Mouse (Mus musculus) spleen, postnatal 14 days (tissue): ENCODE data around the gene Irx6.

Experiments
- DNase-seq, 2 experiments: peaks; one replicate each; pipeline ENCODE4 v3.0.0; 2021 to 2022; ENCODE audit warnings: low spot score in 2 of 2

The Irx6 gene

DNA sequence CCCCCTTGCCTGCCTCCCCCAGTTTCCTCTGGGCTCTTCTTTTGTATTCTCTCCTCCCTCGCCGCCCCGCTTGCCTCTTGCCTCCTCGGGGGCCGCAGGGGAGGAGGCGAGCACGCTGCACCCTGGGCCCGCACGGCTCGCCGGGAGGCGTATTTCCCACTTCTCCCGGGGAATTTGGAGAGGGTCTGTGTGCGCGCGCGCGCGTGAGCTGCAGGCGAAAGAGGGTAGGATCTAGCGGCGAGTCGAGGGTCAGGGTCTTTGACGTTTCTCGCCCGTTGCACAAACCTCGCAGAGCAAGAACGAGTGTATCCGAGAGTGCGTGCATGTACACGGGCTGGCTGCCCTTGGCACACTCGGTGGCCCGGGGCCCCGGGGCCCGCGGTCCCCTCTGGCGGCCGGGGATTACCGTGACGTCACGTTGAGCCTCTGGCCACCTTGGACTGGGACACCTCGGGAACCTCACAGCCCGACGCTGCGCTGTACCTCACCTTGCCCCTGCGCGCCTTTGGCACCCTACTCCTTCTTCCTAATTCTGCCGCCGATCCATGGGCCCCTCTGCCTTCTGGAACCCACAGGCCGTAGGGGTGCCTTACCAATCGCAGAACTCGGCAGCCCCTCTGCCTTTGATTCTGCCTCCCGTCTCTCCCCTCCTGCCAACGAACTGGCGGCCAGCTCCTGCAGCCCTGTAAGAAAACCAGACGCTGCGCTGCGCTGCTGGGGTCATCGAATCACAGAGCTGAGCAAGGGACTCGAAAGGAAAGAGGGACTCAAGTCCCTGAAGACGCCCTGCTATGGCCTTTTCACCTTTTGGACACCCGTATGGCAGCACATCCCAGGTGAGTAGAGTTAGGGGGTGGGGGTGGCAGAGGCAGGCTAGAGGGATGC, at the start of gene Irx6:
Gene Irx6 (plus strand): TSS at position 45 of the 885 bp plus-strand sequence.
- DNase-seq, result no peak

DNA sequence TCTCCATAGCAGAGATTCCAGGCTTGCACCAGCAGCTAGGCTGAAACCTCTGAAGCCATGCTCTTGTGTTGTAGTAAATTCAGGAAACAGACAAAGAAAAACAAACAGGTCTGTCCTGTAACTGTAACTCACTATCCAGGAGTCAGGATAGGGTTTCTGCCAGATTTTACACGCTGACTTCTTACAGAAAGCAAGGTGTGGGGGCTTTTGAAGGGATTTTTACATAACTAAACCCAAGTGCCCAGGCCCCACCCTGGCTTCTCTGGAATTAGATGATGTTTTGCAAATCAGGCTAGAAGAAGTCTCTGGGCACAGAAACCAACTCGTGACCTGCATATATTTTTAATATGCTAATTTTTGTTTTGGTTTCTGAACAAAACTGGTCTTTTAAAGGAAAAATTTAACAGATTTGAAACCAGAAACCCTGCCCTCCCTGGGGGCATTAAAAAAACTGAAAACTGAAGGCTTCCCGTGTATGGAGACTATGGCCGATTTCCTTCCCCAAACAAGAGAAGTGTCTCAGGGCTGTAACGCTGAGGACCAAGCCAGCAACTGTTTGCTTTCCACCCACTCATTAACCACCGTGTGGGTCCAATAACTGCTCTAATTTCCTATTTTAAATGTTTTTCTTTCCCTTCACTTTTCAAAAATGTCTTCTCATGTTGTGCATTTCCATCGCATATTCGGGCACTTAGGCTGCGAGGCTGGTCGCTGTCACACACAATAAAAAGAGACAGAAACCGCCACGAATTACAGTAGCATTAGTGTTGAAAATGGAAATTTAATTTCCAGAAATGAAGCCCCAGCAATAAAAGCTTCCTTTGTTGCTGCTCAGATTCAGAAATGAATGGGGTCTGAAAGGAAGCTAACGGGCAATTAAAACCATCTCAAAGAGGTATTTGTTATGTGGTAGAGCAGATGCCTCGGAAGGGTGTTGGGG, 45.1 kb upstream of the Irx6 start:
- DNase-seq, result no peak

DNA sequence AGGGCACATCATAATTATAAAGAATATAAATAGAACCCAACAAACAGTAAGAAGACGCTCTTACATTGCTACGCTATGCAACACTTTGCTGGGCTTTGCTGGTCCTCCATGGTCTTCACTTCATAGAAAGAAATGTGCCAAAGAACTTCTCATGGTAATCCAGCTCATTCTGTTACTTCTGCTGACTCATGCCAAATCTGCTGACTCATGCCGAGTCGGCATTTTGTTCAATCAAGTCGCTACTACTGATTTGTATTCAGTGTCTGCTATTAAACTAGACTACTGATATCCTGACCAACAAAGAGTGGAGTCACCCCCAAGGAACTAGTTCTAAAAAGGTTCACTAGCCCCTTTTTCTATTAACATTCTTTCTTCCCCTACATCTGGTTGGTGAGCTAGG, 40.9 kb upstream of the Irx6 start:
- DNase-seq, result no peak

DNA sequence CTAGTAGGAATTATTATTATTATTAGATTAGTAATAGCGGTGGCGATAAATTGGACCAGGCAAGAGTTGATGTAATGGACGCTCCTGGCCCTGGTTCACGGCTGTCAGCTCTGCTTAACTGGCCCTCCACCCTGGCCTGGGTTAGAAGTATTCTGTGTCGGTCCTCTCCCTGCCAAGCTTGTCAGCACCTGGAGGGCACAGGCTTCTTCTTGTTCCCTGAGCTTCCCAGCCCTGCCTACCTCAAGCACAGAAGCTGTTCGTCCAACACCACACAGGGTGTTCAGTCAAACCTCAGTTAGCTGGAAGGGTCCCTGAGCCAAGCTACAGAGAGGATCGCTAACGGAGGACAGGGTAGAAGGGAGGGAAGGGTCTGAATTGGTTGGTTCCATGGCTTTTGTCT, 33.3 kb upstream of the Irx6 start:
- no peak for DNase-seq

DNA sequence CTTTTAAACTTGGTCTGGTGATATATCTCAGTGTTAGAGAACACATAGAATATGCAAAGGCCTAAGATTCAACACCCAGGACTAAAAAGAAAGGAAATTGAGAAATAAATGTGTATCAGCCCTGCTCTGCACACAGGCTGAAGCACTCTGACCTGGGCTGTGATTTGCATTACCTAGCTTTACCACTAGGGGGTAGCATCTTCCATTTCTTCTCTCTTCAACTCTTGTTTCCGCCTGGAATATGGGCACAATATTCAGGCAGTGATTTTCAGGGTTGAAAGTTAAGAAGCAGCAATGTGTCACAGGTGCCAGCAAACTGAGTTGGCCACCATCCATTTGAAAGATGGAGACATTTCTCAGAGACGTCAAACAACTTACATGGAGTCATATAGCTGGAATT, 27.5 kb upstream of the Irx6 start:
- no peak for DNase-seq

DNA sequence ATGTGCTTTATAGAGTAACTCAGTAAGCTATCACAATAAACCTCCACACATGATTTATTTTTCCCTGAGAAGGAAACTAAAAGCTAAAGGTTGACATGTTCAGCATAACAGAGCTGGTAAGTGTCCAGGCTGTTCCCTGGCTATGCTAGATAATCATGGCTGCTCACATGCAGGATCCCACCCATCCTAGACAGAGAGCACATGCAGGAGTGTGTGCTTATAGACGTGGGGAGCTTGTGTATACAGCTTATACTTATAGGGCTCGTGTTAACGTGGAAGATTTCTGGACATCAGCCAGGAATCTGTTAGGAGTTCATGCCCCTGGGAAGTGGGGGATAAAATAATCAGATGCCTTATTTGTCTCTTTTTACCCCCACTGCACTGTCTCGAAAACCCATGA, 9.9 kb upstream of the Irx6 start:
- DNase-seq, result no peak

DNA sequence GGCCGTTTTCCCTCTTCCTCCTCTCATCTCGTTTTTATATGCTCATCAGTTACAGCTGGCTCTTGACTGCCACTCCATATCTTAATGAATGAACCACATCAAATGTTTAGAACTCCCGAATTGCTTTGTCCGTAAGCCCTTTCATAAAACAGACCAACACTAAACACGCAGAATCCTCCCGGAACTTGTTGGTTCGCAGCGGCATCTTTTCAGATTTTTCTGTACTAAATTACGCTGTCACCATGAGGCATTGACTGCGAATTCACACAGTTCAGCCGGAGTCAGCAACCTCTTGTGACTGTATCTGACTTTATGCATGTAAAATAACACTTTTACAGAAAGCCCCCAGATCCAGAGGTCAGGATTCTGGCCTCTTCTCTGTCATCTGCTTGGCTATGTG, 3.9 kb upstream of the Irx6 start:
- no peak for DNase-seq

DNA sequence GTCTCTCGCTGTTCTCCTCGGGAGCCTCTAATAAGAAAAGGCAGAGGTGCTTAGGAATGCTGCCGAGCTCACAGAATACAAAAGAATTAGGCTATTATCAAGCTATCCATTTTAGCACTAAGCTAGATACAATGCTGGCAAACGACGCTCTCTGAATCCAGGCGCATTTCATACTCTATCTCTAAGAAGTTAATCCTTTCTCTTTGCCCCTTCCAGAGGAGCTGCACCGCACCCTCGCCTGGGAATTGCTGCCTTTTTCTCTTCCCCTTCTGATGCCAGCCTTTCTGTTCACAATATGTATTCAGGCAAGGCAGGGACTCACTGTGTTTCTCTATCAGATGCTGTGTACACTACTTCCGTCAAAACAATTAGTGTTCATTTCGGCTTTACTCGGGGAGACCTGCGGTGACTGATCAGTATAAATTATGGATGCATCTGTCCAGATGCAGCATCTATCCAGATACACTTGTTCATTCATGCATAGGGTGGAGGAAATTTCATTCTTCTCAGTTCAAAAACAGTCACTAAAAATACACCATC, 3.4 kb upstream of the Irx6 start:
- DNase-seq, result no peak

DNA sequence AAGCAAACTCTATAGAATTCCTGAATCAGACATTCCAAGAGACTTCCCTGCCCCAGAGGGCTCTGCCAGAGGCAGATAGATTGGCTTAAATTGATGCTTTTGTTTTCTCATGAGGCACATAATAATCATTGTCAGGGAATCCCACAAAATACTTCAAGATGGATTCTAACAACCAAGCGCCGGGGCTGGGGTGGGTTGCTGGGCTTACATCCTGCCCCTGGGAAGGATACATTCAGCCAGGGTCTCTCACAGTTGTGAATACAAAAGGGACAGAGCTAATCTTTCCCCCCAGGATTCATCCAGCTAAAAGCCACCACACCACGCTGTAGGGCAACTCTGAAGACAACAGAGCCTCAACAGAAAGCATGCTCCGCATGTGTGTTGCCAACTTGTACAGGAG, 2.2 kb upstream of the Irx6 start:
- DNase-seq, result no peak

DNA sequence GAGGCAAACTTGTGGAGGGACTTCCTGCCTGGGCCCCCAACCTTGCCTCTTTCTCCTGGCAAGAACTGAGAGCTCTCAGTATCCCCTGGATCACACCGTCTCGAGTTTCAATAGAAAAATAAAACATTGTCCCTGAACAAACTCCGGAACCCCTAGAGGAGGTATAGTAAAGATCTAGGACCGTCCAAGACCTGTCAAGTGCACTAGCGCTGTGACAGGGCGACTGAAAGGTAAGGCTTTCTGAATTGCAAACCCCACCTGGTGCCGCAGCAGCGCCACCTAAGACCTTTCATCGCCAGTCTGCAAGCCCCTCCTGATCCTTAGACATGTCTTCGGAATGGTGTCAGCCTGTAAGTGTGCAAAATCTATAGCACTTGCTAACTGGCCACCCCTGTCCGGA, 987 bp upstream of the Irx6 start:
- DNase-seq, result no peak

DNA sequence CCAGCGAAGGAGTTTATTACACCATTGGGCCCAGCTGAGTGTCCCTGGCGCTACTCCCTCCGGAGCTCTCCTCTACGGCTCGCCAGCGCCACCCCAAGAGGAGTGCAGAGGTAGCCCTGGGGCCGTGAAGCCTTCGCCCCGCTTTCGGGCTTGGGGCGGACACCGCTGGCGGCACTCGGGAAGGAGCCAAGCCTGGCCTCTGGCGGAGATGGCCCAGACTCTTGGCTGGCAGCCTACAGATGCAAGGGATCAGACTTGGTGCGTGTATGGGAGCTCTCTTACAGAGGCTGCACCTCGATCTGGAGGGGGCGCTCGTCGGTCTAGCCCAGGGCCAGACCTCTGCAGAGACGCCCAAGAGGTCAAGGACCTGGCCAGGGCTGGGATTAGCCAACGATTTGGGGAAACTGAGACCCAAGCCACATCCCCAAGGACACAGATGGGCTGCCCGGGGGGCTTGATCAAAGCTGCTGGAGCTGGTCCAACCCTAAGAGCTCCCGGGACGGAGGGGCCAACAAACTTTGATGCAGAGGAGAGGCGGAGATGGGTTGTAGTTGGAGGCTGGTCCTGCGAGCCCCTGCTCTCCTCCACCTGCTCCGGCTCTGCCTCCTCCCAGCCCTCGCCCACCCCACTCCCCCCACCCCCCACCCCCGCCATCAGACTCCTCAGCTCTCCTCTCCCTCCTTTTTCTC, 389 bp upstream of the Irx6 start:
- no peak for DNase-seq

DNA sequence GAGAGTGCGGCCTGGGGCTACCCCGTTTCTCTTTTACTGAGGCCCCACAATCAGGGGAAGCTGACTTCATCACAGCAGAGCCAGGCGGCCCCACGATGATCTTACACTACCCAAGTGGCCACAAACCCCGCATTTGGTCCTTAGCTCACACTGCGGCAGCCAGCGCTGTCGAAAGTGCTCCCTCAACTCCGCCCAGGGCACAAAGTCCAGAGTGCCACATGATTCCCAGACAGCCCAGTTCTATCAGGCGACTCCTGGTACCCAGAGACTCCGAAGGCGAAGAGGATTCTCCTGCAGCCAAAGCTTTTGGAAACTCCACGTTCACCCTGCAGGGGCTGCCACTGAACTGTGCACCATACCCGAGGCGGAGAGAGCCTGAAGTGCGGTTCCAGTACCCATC, 4.3 kb downstream of the Irx6 start:
- no peak for DNase-seq

DNA sequence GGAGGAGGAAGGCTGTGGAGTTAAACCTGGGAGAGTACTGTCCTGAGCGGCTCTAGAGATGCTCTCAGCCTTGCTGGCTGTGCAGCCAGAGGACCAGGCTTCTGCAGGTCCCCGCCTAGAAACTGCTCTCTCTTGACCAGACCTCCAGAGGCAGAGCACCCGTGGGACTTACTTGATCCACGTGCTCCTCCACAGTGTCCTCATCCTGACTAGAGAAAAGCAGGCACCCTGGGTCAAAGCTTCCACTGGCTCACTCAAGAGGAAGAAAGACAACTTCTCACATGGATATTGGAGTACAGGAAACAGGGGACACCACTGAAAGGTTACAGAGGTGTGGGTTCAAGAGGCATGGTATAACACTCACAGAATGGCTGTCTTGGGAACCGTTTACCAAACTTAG, 23.3 kb downstream of the Irx6 start:
- DNase-seq, result no peak

DNA sequence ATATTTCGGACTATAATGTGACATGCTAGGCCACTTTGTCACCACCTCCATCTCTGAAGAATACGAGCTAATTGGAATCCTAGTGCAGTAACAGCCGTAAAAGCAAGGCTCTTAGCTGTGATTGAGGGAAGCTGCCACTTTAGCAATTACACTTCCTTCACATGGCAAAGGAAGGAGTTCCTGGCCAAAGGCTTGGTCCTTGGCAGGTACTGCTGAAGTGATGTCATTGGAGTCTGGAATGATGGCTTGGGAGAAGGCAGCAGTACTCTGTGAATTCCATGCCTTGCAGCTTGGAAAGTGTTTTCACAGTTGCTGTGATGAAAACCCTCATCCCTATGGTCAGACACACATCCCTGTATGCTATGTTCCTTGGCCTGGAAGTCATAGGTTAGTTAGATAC, 24.3 kb downstream of the Irx6 start:
- DNase-seq, result no peak

DNA sequence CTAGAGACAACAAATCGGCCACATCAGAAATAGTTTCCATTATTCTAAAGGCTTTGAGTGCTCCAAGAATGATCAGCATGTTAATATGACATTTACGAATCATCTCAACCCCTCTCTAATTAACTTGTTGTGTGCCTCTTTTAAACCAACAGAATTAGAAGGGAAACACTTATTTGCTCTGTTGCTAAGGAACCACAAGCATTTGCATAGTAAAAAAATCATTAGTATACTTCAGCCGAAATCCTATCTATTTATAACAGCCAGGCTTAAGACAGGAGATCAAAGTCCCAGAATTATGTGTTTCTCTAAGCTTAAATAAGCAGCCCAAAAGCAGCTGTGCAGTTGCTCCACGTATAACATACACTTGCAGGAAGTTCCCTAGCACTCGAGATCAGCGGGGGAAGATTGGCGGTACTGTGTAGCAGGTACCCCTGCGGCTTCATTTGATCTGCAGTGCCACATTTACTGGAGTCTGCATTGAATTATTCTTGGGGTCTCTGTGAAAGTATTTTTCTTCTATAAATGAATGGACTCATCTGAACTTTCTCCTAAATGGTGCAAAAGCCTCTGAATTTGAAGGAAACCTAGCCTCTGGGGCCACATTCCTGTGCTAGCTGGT, 25.9 kb downstream of the Irx6 start:
- no peak for DNase-seq

DNA sequence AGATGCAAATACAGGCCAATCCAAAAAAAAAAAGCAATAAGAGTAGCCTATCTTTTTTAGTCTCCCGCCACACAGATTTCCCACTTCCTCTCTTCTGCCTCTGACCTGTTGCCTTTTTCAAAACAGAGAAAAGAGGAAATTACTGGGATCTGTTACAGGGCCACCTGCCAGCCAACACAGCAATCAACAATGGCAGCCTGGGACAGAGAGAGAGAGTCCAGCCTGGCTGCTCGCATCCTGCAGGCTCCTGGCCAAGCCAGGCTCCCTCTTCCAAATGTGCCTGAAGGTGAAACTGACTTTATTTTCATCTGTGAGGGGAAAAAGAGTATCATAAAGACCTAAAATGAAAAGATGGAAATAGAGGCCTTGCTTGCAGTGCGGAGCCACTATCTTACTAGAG, 29.3 kb downstream of the Irx6 start:
- no peak for DNase-seq

DNA sequence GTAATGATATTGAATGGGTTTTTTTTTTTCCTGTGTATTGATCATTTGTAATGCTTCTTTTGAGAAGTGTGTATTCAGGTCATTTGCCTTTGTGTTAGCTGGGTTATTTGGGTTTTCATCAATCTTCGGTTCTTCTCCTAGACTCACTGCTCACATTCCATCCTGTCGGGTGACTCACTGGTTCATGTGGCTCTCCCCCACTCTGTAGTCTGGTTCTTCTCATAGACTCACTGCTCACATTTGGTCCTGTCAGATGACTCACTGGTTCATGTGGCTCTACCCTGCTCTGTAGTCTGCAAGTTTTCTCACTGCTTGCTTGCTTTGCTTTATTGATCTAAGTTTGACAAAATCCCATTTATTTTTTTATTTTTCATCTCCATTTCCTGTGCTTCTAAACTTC, 32.2 kb downstream of the Irx6 start:
- DNase-seq, result no peak

DNA sequence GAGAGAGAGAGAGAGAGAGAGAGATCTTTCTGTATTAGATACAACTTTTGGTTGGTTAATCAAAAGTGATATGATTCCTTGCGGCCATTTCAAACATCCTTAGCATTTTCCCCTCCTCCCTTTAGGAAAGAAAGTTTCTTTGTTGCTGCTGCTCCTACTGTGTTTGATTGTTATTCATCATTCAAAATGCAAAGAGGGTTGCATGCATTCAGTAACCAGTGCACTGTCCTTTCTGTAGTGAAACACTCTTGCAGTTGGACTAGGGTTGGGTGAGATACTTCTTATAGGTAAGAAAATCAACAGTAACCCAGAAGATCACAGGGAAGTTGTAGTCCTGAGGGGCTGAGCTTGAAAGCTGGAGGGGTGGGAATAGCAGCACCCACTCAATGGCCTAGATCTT, 39.2 kb downstream of the Irx6 start:
- DNase-seq, result no peak

DNA sequence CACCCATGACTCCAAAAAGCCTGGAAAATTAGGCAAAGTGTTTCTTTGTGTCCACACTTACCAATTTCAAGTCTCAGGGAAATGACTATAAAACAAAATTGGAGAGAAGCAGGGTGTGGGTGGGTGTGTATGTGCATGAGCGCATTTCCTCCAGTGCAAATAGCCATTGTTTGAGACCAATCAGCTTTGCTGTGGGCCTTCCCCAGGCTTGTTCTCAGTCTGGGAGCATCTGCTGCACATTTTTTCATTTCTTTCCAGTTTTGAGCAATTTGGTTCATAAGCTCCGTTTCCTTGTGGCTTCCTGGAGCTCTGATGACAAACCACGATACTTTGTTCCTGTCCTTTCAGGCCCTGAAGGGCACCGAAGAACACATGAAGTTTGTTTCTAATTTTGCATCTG, 43.3 kb downstream of the Irx6 start:
- DNase-seq, result no peak

DNA sequence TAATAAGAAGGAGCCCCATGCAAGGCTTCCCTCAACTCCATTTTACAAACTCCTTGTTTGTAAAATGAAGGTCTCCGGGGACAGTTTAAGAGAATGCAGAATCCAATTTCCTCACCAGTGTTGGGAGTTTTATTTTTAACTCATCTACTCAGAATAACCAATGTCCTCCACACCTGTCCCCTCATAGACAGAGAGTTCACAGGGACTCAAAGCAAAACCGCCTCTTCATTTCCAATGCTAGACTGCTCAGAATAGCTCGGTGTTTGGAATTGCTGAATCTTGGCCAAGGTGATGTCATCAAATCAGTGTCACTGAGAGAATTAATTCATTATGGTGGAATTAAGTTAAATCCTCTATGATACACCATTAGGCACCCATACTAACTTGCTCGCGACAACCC, 44.0 kb downstream of the Irx6 start:
- no peak for DNase-seq

DNA sequence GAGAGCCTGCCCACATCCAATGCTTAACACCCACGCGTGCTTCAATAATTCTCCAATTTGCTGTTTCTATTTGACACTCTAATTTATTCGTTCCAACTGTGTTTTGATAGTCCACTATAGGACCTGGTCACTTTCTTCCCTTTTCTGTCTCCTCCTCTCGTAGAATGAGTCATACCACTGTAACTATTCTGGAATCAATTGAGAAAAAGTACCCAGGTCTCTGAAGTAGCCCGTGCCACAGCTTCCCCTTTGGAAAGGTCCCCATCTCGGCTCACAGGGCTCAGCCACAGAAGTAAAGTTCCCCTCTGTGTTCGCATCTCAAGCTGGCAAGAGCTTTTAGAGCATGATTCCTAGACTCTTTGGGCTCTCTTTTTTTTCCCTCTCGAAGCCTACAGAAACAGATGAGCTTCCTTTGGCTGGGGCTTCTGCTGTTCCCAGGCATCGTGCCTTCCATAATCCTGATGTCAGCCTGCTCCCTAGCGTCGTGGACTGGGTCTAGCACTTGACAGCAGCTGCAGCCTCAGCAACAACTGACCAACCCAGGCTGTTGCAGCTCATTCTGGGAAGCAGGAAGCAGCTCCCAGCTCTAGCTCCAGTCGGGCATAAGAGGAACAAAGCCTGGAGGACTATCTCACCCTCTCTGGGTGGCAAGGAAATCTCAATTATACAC, 47.3 kb downstream of the Irx6 start:
- no peak for DNase-seq
